Mouse (Mus musculus) thymus, adult 2 months (tissue): ENCODE data around the gene Trank1.

ENCODE experiments used
- CTCF ChIP-seq: fragments of 200-500 bp; IDR thresholded peaks from 2 replicates; pipeline ENCODE4 v1.5.1; 2012; ENCODE audit warnings: mild to moderate bottlenecking, control low read depth, low read length, moderate library complexity, borderline replicate concordance; ENCODE audit not compliant: control insufficient read depth, poor library complexity, insufficient read depth; ENCODE audit errors: extremely low read depth
- POLR2A ChIP-seq: fragments of 200-500 bp; IDR thresholded peaks from 2 replicates; pipeline ENCODE4 v1.6.1; 2012; ENCODE audit warnings: mild to moderate bottlenecking, low read length, control low read depth, moderate library complexity; ENCODE audit not compliant: control insufficient read depth, poor library complexity, insufficient read depth; ENCODE audit errors: extremely low read depth

DNA sequence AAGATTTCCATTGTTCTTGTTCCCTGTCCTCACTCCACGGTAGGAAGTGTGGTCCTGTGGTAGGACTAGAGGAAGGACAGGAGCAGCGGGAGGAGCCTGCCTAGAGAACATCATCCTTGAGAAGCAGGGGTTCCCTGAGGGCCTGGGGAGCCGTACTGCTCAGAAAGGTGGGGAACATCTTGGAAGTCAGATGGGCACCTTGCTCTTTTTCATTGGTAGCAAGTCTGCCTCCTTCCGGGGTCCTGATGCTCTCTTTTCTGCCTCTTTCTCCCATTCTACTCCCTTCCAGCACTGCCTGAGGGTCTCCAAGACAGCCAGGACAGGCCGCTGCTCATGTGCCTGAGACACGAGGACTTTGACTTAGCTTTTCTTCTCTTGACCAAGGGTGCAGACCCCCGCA, 52.1 kb downstream of the Trank1 start:
- no peak for TF ChIP-seq POLR2A
- no peak for TF ChIP-seq CTCF
